Mouse (Mus musculus) liver, embryonic 16.5 days (tissue): ENCODE measurements around the gene Rai14. TPM values are rescaled to one million over a fixed set of nuclear protein-coding genes. Genes with fewer than 3 reads are reported as not detected.

Experiments
- ATAC-seq: fragments of 200-750 bp; cut with Nextera tagmentation; 2 replicates; pipeline ENCODE4 v1.8.0; 2017; ENCODE audit warnings: low read depth, mild to moderate bottlenecking, moderate number of reproducible peaks, moderate library complexity
- H3K27ac ChIP-seq: fragments of 300-500 bp; sonication (generic); 2 replicates; pipeline ENCODE4 v1.5.1; 2014; ENCODE audit warnings: mild to moderate bottlenecking, low read length
- H3K27me3 ChIP-seq: fragments of 300-500 bp; sonication (generic); 2 replicates; pipeline ENCODE4 v1.6.1; 2014; ENCODE audit warnings: low read depth, low read length, mixed read lengths; ENCODE audit not compliant: control insufficient read depth, insufficient read depth
- H3K36me3 ChIP-seq: fragments of 300-500 bp; sonication (generic); 2 replicates; pipeline ENCODE4 v1.6.1; 2014; ENCODE audit warnings: mild to moderate bottlenecking; ENCODE audit not compliant: control insufficient read depth, insufficient read depth
- H3K4me1 ChIP-seq: fragments of 300-500 bp; sonication (generic); 2 replicates; pipeline ENCODE4 v1.6.1; 2014; ENCODE audit warnings: low read depth, low read length, mixed read lengths; ENCODE audit not compliant: control insufficient read depth
- H3K4me2 ChIP-seq: fragments of 300-500 bp; sonication (generic); 2 replicates; pipeline ENCODE4 v1.6.1; 2014; ENCODE audit warnings: low read depth, low read length, mixed read lengths
- H3K4me3 ChIP-seq: fragments of 300-500 bp; sonication (generic); 2 replicates; pipeline ENCODE4 v1.5.1; 2014; ENCODE audit warnings: low read depth, mild to moderate bottlenecking, low read length
- H3K9ac ChIP-seq: fragments of 300-500 bp; sonication (generic); 2 replicates; pipeline ENCODE4 v1.6.1; 2014; ENCODE audit warnings: low read depth, low read length
- H3K9me3 ChIP-seq: fragments of 300-500 bp; sonication (generic); replicated peaks from 2 replicates; pipeline ENCODE4 v1.6.1; 2016; ENCODE audit warnings: low read length; ENCODE audit not compliant: control insufficient read depth
- WGBS: fragments of 180-500 bp; shearing (Covaris S2); extraction: QIAGEN DNeasy Blood & Tissue Kit; methylation state at CpG from one replicate; pipeline ENCODE4 v1.1.7; 2014; ENCODE audit not compliant: insufficient replicate concordance; 5-methylcytosine and 5-hydroxymethylcytosine counted together
- polyA plus RNA-seq: library from polyadenylated mRNA; unstranded; fragments of >200 nt; fragmentation: Nextera tagmentation; extraction: Ambion mirVana; gene quantifications from 2 replicates; pipeline ENCODE4 v1.2.1, GENCODE M21; 2015

Gene Rai14
- polyA plus RNA-seq, 1 experiment from 2014 or later: 6.2 TPM

GRCm38 (mm10) chr15:10724857-10725256, 10.4 kb upstream of the Rai14 start:
- H3K27ac ChIP-seq: no peak overlapping the region
- no peaks in the 10 kb centered on the region for H3K4me1 ChIP-seq
- no peak overlapping the region for H3K4me2 ChIP-seq
- ATAC-seq: no peak
- no peak overlapping the region for H3K9ac ChIP-seq
- WGBS: 53% methylated on average over 3 of the region's 3 CpGs
- H3K4me3 ChIP-seq: no peak overlapping the region
- no peaks in the 10 kb centered on the region for H3K9me3 ChIP-seq
- H3K27me3 ChIP-seq: no peaks in the 10 kb centered on the region
- H3K36me3 ChIP-seq: no peaks in the 10 kb centered on the region

GRCm38 (mm10) chr15:10723507-10723906, 9.1 kb upstream of the Rai14 start:
- no peaks in the 10 kb centered on the region for H3K4me1 ChIP-seq
- no peaks in the 10 kb centered on the region for H3K27me3 ChIP-seq
- no peak for ATAC-seq
- no peaks in the 10 kb centered on the region for H3K9me3 ChIP-seq
- no peak overlapping the region for H3K27ac ChIP-seq
- no peak overlapping the region for H3K9ac ChIP-seq
- H3K4me2 ChIP-seq: no peak overlapping the region
- no peaks in the 10 kb centered on the region for H3K36me3 ChIP-seq
- no peak overlapping the region for H3K4me3 ChIP-seq
- whole genome bisulfite sequencing: 15% methylated on average over 1 of the region's 1 CpGs

- Histone ChIP-seq H3K9ac (no peak overlapping the region), H3K9me3 (no peaks in the 10 kb centered on the region), H3K27me3 (no peaks in the 10 kb centered on the region), H3K4me3 (no peak overlapping the region), H3K27ac (no peak overlapping the region), H3K4me2 (no peak overlapping the region), H3K4me1 (no peaks in the 10 kb centered on the region), H3K36me3 (peaks cover 1% of the 10 kb centered on the region)
- 55% methylated on average over 12 of the region's 12 CpGs for WGBS
- no peak for ATAC-seq
Measured at GRCm38 (mm10) chr15:10722629-10723339, 8.4 kb upstream of the Rai14 start.

GRCm38 (mm10) chr15:10721259-10721781, 6.9 kb upstream of the Rai14 start:
- Histone ChIP-seq H3K27me3 (no peaks in the 10 kb centered on the region), H3K27ac (no peak overlapping the region), H3K9me3 (no peaks in the 10 kb centered on the region), H3K36me3 (peaks cover 4% of the 10 kb centered on the region), H3K4me3 (no peak overlapping the region), H3K4me1 (no peaks in the 10 kb centered on the region), H3K4me2 (no peak overlapping the region), H3K9ac (no peak overlapping the region)
- ATAC-seq: no peak
- WGBS: 71% methylated on average over 11 of the region's 11 CpGs

GRCm38 (mm10) chr15:10720671-10721070, 6.2 kb upstream of the Rai14 start:
- H3K9ac ChIP-seq: no peak overlapping the region
- H3K27ac ChIP-seq: no peak overlapping the region
- H3K4me3 ChIP-seq: no peak overlapping the region
- H3K9me3 ChIP-seq: no peaks in the 10 kb centered on the region
- H3K36me3 ChIP-seq: peaks cover 4% of the 10 kb centered on the region
- no peaks in the 10 kb centered on the region for H3K27me3 ChIP-seq
- no peak for ATAC-seq
- H3K4me1 ChIP-seq: no peaks in the 10 kb centered on the region
- whole genome bisulfite sequencing: 68% methylated on average over 8 of the region's 8 CpGs
- H3K4me2 ChIP-seq: no peak overlapping the region

GRCm38 (mm10) chr15:10720188-10720587, 5.8 kb upstream of the Rai14 start:
- Histone ChIP-seq H3K4me3 (no peak overlapping the region), H3K9ac (no peak overlapping the region), H3K27me3 (no peaks in the 10 kb centered on the region; the same call in 1 of the 2 replicates), H3K4me2 (no peak overlapping the region), H3K9me3 (no peaks in the 10 kb centered on the region), H3K36me3 (peaks cover 4% of the 10 kb centered on the region), H3K27ac (no peak overlapping the region), H3K4me1 (no peaks in the 10 kb centered on the region)
- ATAC-seq: no peak
- WGBS: 62% methylated on average over 11 of the region's 11 CpGs

- Histone ChIP-seq H3K36me3 (peaks cover 4% of the 10 kb centered on the region), H3K27ac (no peak overlapping the region), H3K4me1 (no peaks in the 10 kb centered on the region), H3K4me2 (no peak overlapping the region), H3K4me3 (no peak overlapping the region), H3K9me3 (no peaks in the 10 kb centered on the region), H3K27me3 (peaks cover 4% of the 10 kb centered on the region), H3K9ac (no peak overlapping the region)
- 41% methylated on average over 3 of the region's 3 CpGs for WGBS
- no peak for ATAC-seq
Measured at GRCm38 (mm10) chr15:10719511-10719910, 5.1 kb upstream of the Rai14 start.

- ATAC-seq: no peak
- WGBS: 73% methylated on average over 10 of the region's 10 CpGs
- H3K4me3 ChIP-seq: no peak overlapping the region
- H3K36me3 ChIP-seq: peaks cover 4% of the 10 kb centered on the region
- H3K9me3 ChIP-seq: no peaks in the 10 kb centered on the region
- no peak overlapping the region for H3K9ac ChIP-seq
- peaks cover 11% of the 10 kb centered on the region for H3K27me3 ChIP-seq
- no peak overlapping the region for H3K4me2 ChIP-seq
- no peaks in the 10 kb centered on the region; the same call in 1 of the 2 replicates for H3K4me1 ChIP-seq
- no peak overlapping the region for H3K27ac ChIP-seq
Measured at GRCm38 (mm10) chr15:10718763-10719162, 4.3 kb upstream of the Rai14 start.

GRCm38 (mm10) chr15:10717284-10717683, 2.9 kb upstream of the Rai14 start:
- Histone ChIP-seq H3K4me3 (no peak overlapping the region), H3K36me3 (peaks cover 4% of the 10 kb centered on the region), H3K9ac (no peak overlapping the region), H3K4me2 (no peak overlapping the region), H3K27me3 (peaks cover 18% of the 10 kb centered on the region), H3K9me3 (no peaks in the 10 kb centered on the region), H3K4me1 (no peaks in the 10 kb centered on the region; the same call in none of the 2 replicates), H3K27ac (no peak overlapping the region)
- ATAC-seq: no peak
- WGBS: 78% methylated on average over 1 of the region's 1 CpGs
